Mouse (Mus musculus): ENCODE data around the gene Celf1. TPM values are rescaled to one million over a fixed set of nuclear protein-coding genes. Genes with fewer than 3 reads are reported as not detected.

Celf1 gene
- polyA plus RNA-seq, 1 experiment from 2014 or later: 29.4 TPM

DNA sequence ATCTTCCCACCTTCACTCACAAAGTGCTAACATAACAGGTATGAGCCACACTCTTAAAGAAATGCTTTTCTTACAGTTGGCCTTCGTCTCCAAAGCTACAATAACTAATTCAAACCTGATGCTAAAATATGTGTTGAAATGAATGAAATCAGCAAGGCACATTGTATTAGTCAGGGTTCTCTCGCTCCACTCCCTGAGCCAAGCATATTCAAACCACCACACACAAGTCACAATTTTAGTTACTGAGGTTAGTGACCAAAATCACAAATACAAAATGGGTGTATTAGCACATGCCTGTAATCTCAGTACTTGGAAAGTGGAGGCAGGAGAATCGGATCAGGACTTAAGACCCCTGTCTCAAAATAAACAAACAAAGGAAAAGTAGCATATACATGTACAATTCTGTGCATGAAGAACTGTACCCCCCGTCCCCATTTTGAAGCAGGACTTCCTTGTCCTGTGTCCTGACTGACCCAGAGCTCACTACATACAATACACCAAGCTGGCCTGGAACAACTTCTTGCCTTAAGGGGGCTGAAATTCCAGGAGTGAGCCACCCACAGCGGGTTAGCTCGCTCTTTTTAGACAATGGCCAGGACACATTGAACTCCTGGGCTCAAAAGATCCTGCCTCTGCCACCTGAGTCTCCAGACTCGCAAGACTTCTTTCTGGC is 23.5 kb upstream of the Celf1 start:
- Histone ChIP-seq H3K27me3 (ENCODE audit: insufficient read depth, low read length) (no peaks in the 10 kb centered on the region), H3K27ac (ENCODE audit: low read depth) (peak overlapping the region; percentile 99), H3K4me1 (ENCODE audit: insufficient read depth) (peaks cover 13% of the 10 kb centered on the region), H3K9ac (replicated peaks) (peak overlapping the region; percentile 98), H3K36me3 (replicated peaks; ENCODE audit: insufficient read depth, low read length) (peaks cover 12% of the 10 kb centered on the region), H3K4me2 (ENCODE audit: low read depth, low read length) (peak overlapping the region; percentile 98), H3K9me3 (ENCODE audit: low read length) (no peaks in the 10 kb centered on the region), H3K4me3 (ENCODE audit: low read depth, low read length) (peak overlapping the region; percentile 67)
- ATAC-seq: no peak
- TF ChIP-seq CTCF (IDR thresholded peaks at IDR 0.05; ENCODE audit: low read depth) (no peak), EP300 (IDR thresholded peaks at IDR 0.05; ENCODE audit: low read depth) (no peak)
- DNase-seq: no peak
- WGBS (ENCODE audit: insufficient replicate concordance): 20% methylated on average over 7 of the region's 7 CpGs

DNA sequence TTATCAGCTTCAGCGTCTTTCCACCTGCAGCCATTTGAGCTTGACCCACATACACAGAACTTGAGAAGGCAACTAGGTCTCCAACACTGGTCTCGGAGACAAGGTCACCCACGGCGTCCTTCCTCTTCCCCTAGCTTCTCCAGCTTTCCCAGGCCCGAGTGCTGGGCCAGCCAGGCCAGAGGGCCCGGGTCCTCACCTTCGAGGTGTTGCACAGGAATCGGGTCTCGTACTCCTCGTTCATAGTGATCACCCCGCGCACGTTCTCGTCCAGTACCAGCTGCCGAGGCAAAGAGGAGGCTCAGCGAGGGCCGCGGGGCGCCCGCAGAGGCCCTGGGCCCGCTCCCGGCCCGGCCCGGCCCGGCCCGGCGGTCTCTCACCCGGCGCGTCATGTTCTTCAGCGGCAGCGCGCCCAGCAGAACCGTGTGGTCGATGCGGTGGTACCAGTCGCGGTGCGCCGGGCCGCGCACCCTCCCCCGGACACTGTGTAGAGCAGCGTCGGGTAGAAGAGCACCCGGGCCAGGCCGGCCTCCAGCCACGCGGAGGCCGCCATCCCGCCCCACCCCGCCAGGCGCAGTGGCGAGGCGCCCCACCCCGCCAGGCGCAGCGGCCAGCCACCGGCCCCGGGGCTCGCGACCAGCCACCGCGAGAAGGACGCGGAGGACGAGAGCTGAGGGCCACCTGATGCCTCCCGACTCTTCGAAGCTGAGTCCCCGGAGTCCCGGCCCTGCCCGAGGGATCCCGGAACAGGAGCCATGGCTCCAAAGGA is 22.8 kb upstream of the Celf1 start:
- TF ChIP-seq CTCF (IDR thresholded peaks at IDR 0.05; ENCODE audit: low read depth): no peak
- no peak for TF ChIP-seq EP300 (IDR thresholded peaks at IDR 0.05; ENCODE audit: low read depth)
- peak overlapping the region; percentile 99 for H3K27ac ChIP-seq (ENCODE audit: low read depth)
- no peaks in the 10 kb centered on the region for H3K27me3 ChIP-seq (ENCODE audit: insufficient read depth, low read length)
- ATAC-seq: peak; percentile 83
- no peaks in the 10 kb centered on the region for H3K9me3 ChIP-seq (ENCODE audit: low read length)
- DNase-seq: peak; percentile 79
- H3K4me2 ChIP-seq (ENCODE audit: low read depth, low read length): peak overlapping the region; percentile 98
- H3K9ac ChIP-seq (replicated peaks): peak overlapping the region; percentile 98
- peaks cover 13% of the 10 kb centered on the region for H3K4me1 ChIP-seq (ENCODE audit: insufficient read depth)
- H3K36me3 ChIP-seq (replicated peaks; ENCODE audit: insufficient read depth, low read length): peaks cover 7% of the 10 kb centered on the region
- under 1% methylated on average over 57 of the region's 73 CpGs for whole genome bisulfite sequencing (ENCODE audit: insufficient replicate concordance)
- peak overlapping the region; percentile 67 for H3K4me3 ChIP-seq (ENCODE audit: low read depth, low read length)

DNA sequence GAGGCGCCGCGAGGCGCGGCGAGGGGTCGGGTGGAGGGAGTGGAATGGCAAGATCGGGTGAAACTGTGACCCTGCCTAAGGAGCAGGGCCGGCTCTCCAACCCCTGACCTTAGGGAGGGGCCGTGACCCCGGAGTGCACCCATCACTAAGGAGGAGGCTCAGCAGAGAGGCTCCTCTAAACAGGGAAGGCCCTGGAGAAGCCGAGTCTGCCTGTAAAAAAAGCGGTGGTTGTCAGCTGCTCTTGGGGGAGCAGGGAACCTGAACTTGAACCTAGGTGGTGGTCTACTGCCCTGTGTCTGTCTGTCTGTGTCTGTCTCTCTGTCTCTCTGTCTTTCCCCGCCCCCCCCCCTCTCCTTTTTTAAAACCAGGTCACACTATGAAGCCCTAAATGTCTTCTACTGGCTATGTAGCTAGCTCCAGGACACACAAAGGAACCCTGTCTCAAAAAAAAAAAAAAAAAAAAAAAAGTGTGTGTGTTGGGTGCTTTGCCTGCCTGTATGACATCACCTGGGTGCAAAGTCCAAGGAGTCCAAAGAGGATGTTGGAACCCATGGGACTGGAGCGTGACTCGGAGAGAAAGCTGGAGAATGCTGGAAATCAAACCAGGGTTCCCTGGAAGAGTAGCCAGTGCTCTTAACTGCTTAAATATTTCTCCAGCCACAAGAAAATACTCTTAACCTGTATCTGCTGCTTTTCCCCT is 22.0 kb upstream of the Celf1 start:
- H3K9me3 ChIP-seq (ENCODE audit: low read length): no peaks in the 10 kb centered on the region
- H3K4me1 ChIP-seq (ENCODE audit: insufficient read depth): peaks cover 13% of the 10 kb centered on the region
- peak overlapping the region; percentile 99 for H3K27ac ChIP-seq (ENCODE audit: low read depth)
- DNase-seq (peak; percentile 69), ATAC-seq (peak; percentile 74)
- H3K36me3 ChIP-seq (replicated peaks; ENCODE audit: insufficient read depth, low read length): peaks cover 6% of the 10 kb centered on the region; the same call in 1 of the 2 replicates
- H3K4me2 ChIP-seq (ENCODE audit: low read depth, low read length): peak overlapping the region; percentile 98
- 10% methylated on average over 15 of the region's 16 CpGs for WGBS (ENCODE audit: insufficient replicate concordance)
- TF ChIP-seq CTCF (IDR thresholded peaks at IDR 0.05; ENCODE audit: low read depth): no peak
- TF ChIP-seq EP300 (IDR thresholded peaks at IDR 0.05; ENCODE audit: low read depth): peak; percentile 41; the same call in 1 of the 2 replicates
- H3K4me3 ChIP-seq (ENCODE audit: low read depth, low read length): peak overlapping the region; percentile 67
- no peaks in the 10 kb centered on the region for H3K27me3 ChIP-seq (ENCODE audit: insufficient read depth, low read length)
- peak overlapping the region; percentile 98 for H3K9ac ChIP-seq (replicated peaks)

DNA sequence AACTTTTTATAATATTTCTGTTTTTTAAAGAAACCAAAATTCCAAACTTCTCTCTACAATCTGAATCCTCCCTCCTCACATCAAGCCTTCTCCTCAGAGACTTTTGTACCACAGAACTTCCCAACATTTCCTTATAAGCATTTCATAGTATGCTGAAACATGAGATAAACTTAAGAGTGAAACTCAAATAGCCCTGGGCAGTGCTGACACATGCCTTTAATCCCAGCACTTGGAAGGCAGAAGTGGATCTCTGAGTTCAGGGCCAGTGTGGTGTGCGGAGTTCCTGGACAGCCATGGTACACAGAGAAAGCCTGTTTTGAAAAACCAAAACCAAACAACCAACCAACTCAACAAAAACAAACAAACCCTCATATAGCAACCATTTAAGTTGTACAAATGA is 19.0 kb upstream of the Celf1 start:
- WGBS (ENCODE audit: insufficient replicate concordance): 85% methylated on average over 1 of the region's 1 CpGs
- Histone ChIP-seq H3K4me2 (ENCODE audit: low read depth, low read length) (no peak overlapping the region), H3K36me3 (replicated peaks; ENCODE audit: insufficient read depth, low read length) (no peaks in the 10 kb centered on the region), H3K4me1 (ENCODE audit: insufficient read depth) (peaks cover 10% of the 10 kb centered on the region), H3K27ac (ENCODE audit: low read depth) (peak overlapping the region; percentile 3; the same call in 1 of the 2 replicates), H3K9me3 (ENCODE audit: low read length) (no peaks in the 10 kb centered on the region), H3K9ac (replicated peaks) (no peak overlapping the region), H3K4me3 (ENCODE audit: low read depth, low read length) (no peak overlapping the region), H3K27me3 (ENCODE audit: insufficient read depth, low read length) (no peaks in the 10 kb centered on the region)
- ATAC-seq: no peak
- DNase-seq: no peak
- TF ChIP-seq CTCF (IDR thresholded peaks at IDR 0.05; ENCODE audit: low read depth) (no peak), EP300 (IDR thresholded peaks at IDR 0.05; ENCODE audit: low read depth) (no peak)

DNA sequence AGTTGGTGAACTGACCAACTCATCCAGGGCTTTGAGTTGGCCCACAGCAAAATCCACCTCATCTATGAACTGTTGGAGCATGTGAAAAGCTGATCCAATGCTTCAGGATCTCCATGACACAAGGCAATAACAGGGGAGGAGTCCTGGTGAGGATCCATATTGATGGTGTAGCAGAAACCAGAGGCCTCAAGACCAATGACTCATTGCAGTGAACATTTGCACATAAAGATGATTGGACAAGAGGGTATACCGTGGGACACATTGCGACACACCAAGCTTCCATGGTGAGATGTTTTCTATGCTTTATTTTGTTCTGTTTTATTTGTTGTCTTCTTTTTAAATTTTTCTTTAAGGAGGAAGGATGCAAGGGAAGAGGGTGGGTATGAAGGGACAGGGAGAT is 17.5 kb upstream of the Celf1 start:
- H3K4me1 ChIP-seq (ENCODE audit: insufficient read depth): peaks cover 5% of the 10 kb centered on the region
- H3K36me3 ChIP-seq (replicated peaks; ENCODE audit: insufficient read depth, low read length): no peaks in the 10 kb centered on the region
- no peak for TF ChIP-seq EP300 (IDR thresholded peaks at IDR 0.05; ENCODE audit: low read depth)
- TF ChIP-seq CTCF (IDR thresholded peaks at IDR 0.05; ENCODE audit: low read depth): no peak
- H3K4me3 ChIP-seq (ENCODE audit: low read depth, low read length): no peak overlapping the region
- no peak overlapping the region for H3K27ac ChIP-seq (ENCODE audit: low read depth)
- no peak for ATAC-seq
- no peak for DNase-seq
- H3K27me3 ChIP-seq (ENCODE audit: insufficient read depth, low read length): no peaks in the 10 kb centered on the region
- WGBS (ENCODE audit: insufficient replicate concordance): 71% methylated on average over 2 of the region's 2 CpGs
- no peak overlapping the region for H3K9ac ChIP-seq (replicated peaks)
- H3K9me3 ChIP-seq (ENCODE audit: low read length): no peaks in the 10 kb centered on the region
- no peak overlapping the region for H3K4me2 ChIP-seq (ENCODE audit: low read depth, low read length)

DNA sequence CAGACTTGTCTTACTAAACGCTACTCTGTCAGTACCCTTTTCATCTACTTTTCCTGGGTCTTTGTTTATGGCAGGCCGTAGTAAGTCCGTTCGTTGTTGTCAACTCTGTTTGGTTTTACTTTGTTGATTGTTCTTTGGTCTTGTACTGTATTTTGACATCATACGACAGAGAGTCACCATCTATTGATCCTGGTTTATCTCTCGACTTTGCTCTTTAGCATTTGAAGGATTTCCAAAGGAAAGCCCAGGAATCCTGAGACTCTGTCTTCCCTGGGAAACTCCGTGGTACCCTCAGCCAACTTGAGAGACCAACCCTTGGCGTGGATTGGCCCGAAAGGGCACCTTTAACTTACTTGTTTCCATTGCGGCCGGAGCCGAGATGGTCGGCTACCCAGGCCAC is 11.6 kb upstream of the Celf1 start:
- 75% methylated on average over 13 of the region's 13 CpGs for WGBS (ENCODE audit: insufficient replicate concordance)
- Histone ChIP-seq H3K9ac (replicated peaks) (no peak overlapping the region), H3K4me2 (ENCODE audit: low read depth, low read length) (no peak overlapping the region), H3K36me3 (replicated peaks; ENCODE audit: insufficient read depth, low read length) (no peaks in the 10 kb centered on the region), H3K4me3 (ENCODE audit: low read depth, low read length) (no peak overlapping the region), H3K9me3 (ENCODE audit: low read length) (no peaks in the 10 kb centered on the region), H3K27me3 (ENCODE audit: insufficient read depth, low read length) (no peaks in the 10 kb centered on the region), H3K27ac (ENCODE audit: low read depth) (no peak overlapping the region; the same call in 1 of the 2 replicates), H3K4me1 (ENCODE audit: insufficient read depth) (peaks cover 10% of the 10 kb centered on the region; the same call in 1 of the 2 replicates)
- no peak for DNase-seq
- ATAC-seq: no peak
- no peak for TF ChIP-seq EP300 (IDR thresholded peaks at IDR 0.05; ENCODE audit: low read depth)
- no peak for TF ChIP-seq CTCF (IDR thresholded peaks at IDR 0.05; ENCODE audit: low read depth)
